Mouse (Mus musculus) lung, embryonic 14.5 days (tissue): Measurements from ENCODE around the gene Magi1. TPM values are rescaled to one million over a fixed set of nuclear protein-coding genes. Genes with fewer than 3 reads are reported as not detected.

ENCODE experiments used
- ATAC-seq: fragments of 200-750 bp; cut with Nextera tagmentation; 2 replicates; pipeline ENCODE4 v1.8.0; 2017; ENCODE audit warnings: mild to moderate bottlenecking, moderate TSS enrichment, moderate library complexity; ENCODE audit not compliant: insufficient read depth
- DNase-seq: peaks from one replicate; pipeline ENCODE4 v3.0.0-alpha.2; 2015
- H3K27ac ChIP-seq: fragments of 300-500 bp; sonication (generic); 2 replicates; pipeline ENCODE4 v1.5.1; 2014; ENCODE audit warnings: low read depth, mild to moderate bottlenecking, moderate library complexity
- H3K27me3 ChIP-seq: fragments of 300-500 bp; sonication (generic); 2 replicates; pipeline ENCODE4 v1.6.1; 2014; ENCODE audit warnings: low read length, control low read depth; ENCODE audit not compliant: insufficient read depth
- H3K36me3 ChIP-seq: fragments of 300-500 bp; sonication (generic); 2 replicates; pipeline ENCODE4 v1.6.1; 2014; ENCODE audit warnings: control low read depth; ENCODE audit not compliant: insufficient read depth
- H3K4me1 ChIP-seq: fragments of 300-500 bp; sonication (generic); 2 replicates; pipeline ENCODE4 v1.6.1; 2014; ENCODE audit warnings: antibody characterized with exemption, control low read depth; ENCODE audit not compliant: insufficient read depth
- H3K4me2 ChIP-seq: fragments of 300-500 bp; sonication (generic); 2 replicates; pipeline ENCODE4 v1.6.1; 2014; ENCODE audit warnings: mild to moderate bottlenecking
- H3K4me3 ChIP-seq: fragments of 300-500 bp; sonication (generic); 2 replicates; pipeline ENCODE4 v1.5.1; 2014; ENCODE audit warnings: low read depth, low read length
- H3K9ac ChIP-seq: fragments of 300-500 bp; sonication (generic); 2 replicates; pipeline ENCODE4 v1.6.1; 2014
- H3K9me3 ChIP-seq: fragments of 300-500 bp; sonication (generic); 2 replicates; pipeline ENCODE4 v1.6.1; 2016; ENCODE audit warnings: low read depth, low read length, control low read depth
- CTCF ChIP-seq: IDR thresholded peaks from 2 replicates; pipeline ENCODE4 v1.5.1; 2016; ENCODE audit warnings: antibody characterized with exemption, low read depth
- WGBS: fragments of 180-500 bp; shearing (Covaris S2); extraction: QIAGEN DNeasy Blood & Tissue Kit; methylation state at CpG from one replicate; pipeline ENCODE4 v1.1.7; 2014; 5-methylcytosine and 5-hydroxymethylcytosine counted together
- polyA plus RNA-seq: library from polyadenylated mRNA; unstranded; fragments of >200 nt; fragmentation: Nextera tagmentation; extraction: Ambion mirVana; gene quantifications from 2 replicates; pipeline ENCODE4 v1.2.1, GENCODE M21; 2014

The Magi1 gene
- polyA plus RNA-seq: 8.1 and 10.1 TPM in 2 replicates

DNA sequence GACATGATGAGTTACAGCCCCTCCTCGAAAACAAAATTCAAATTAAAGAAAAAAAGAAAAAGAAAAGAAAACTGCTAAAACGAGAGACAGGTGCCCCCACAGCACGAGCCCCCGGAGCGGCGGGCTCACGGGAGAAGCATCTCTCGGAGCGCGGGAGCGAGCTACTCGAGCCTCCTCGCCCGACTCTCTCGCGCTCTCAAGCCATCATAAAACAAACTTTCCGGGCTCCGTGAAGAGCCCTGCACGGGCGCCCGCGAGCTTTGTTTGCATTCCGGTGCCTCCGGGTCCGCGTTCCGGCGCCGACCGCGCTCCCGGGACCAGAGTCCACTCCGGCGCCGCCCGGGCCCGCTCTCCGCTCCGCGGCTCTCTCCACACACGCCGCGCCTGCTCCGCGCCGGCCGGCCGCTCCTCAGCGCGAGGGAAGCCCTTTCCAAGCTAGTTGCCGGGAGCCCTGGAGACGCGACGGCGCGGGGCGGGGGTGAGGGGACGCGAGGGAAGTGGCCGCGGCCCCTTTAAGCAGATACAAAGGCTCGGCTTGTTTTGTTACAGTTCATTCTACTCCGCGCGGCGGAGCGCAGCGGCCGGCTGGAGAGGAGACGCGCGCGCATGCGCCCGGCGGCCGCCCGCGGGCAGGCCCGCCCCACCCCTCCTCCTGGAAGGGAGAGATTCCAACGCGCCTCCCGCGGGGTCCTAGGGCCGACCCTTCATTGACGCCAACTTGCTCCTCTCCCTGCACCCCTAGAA, at the start of gene Magi1:
Gene Magi1 (minus strand): TSS at position 600 of the 744 bp plus-strand sequence.
- peak within 1 kb of the TSS; percentile 81 for H3K9ac ChIP-seq
- H3K27me3 ChIP-seq: no peaks in the 10 kb centered on the region
- H3K9me3 ChIP-seq: 0 out of 2 replicates have a peak, but pooled peaks cover under 1% of the 10 kb centered on the region
- H3K4me2 ChIP-seq: peak within 1 kb of the TSS; percentile 95
- H3K4me1 ChIP-seq: no peaks in the 10 kb centered on the region
- H3K27ac ChIP-seq: peak within 1 kb of the TSS; percentile 98
- under 1% methylated on average over 86 of the region's 86 CpGs for WGBS
- ATAC-seq (peak; percentile 96), DNase-seq (peak; percentile 97)
- TF ChIP-seq CTCF: no peak
- H3K36me3 ChIP-seq: no peaks in the 10 kb centered on the region
- peak within 1 kb of the TSS; percentile 76 for H3K4me3 ChIP-seq

DNA sequence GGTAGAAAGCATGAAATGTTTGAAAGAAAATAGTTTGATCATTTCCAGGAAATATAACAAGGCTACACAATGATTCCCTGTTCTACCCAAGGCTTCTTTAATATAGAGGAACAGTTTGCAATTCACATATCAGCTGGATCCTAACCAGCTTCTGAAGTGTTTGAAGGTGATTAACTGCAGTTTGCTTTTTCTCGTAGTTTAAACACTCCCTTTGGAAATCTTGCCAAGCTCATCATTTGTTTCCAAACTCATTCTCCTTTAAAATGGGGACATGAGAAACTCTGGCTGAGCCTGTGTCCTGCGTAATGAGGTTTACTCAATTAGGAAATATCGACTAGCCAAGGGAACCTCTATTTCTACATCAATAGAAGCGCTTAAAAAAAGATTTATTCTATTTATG, 43.4 kb upstream of the Magi1 start:
- 39% methylated on average over 4 of the region's 4 CpGs for WGBS
- no peak overlapping the region for H3K27ac ChIP-seq
- TF ChIP-seq CTCF: no peak

DNA sequence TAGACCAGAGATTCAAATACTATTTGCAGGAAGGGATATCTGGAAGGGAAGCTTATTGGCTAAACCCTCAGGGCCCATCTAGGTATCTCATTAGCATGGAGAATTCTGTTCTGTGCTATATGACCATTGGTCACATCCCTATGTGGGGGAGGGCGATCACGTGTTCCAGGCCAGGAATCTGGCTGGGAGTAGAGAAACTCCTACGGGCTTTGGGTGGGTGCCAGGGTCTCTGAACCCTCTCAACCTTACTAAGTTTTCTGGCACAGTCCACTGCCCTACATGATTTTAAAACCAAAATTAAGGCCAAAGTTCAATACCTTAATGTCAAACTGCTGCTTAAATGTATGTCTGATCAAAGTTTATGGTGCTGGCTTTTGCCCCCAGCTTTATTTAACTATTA, 33.2 kb upstream of the Magi1 start:
- WGBS: 78% methylated on average over 3 of the region's 3 CpGs
- H3K36me3 ChIP-seq: no peaks in the 10 kb centered on the region
- H3K4me2 ChIP-seq: no peak overlapping the region
- no peak for TF ChIP-seq CTCF
- no peak overlapping the region for H3K4me3 ChIP-seq
- ATAC-seq (no peak), DNase-seq (no peak)
- H3K27me3 ChIP-seq: no peaks in the 10 kb centered on the region
- H3K27ac ChIP-seq: no peak overlapping the region
- H3K4me1 ChIP-seq: no peaks in the 10 kb centered on the region
- no peak overlapping the region for H3K9ac ChIP-seq
- H3K9me3 ChIP-seq: no peaks in the 10 kb centered on the region

More for the DNA sequence above, 43.4 kb upstream of the Magi1 start:
- DNase-seq (peak; percentile 79), ATAC-seq (no peak)
- no peaks in the 10 kb centered on the region for H3K9me3 ChIP-seq
- no peaks in the 10 kb centered on the region for H3K36me3 ChIP-seq
- H3K4me2 ChIP-seq: no peak overlapping the region
- H3K9ac ChIP-seq: no peak overlapping the region
- H3K4me1 ChIP-seq: 0 out of 2 replicates have a peak, but pooled peaks cover 2% of the 10 kb centered on the region
- no peak overlapping the region for H3K4me3 ChIP-seq
- no peaks in the 10 kb centered on the region for H3K27me3 ChIP-seq

DNA sequence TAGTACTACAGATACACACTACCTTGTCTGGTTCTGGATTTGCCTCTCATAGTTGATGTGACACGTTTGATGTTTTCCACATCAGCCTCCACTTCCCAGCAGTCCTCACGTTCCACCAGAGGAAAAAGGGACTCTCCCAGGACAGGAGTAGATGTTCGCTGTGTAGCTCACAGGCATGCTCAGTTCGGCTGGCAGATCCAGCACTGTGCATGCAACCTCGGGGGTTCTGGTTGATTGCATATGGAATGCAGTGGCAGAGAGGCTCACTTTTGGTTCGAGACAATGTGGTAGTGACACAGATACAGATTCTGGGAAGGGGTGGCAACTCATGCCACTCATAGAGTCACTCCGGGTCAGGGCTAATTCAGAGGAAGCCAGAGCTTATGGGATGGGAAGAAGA, 28.6 kb upstream of the Magi1 start:
- no peak overlapping the region for H3K4me2 ChIP-seq
- no peaks in the 10 kb centered on the region for H3K9me3 ChIP-seq
- H3K27me3 ChIP-seq: no peaks in the 10 kb centered on the region
- WGBS: 63% methylated on average over 7 of the region's 7 CpGs
- ATAC-seq (no peak), DNase-seq (no peak)
- H3K27ac ChIP-seq: no peak overlapping the region
- no peak for TF ChIP-seq CTCF
- no peaks in the 10 kb centered on the region for H3K36me3 ChIP-seq
- H3K9ac ChIP-seq: no peak overlapping the region
- peaks cover 4% of the 10 kb centered on the region for H3K4me1 ChIP-seq
- no peak overlapping the region for H3K4me3 ChIP-seq

DNA sequence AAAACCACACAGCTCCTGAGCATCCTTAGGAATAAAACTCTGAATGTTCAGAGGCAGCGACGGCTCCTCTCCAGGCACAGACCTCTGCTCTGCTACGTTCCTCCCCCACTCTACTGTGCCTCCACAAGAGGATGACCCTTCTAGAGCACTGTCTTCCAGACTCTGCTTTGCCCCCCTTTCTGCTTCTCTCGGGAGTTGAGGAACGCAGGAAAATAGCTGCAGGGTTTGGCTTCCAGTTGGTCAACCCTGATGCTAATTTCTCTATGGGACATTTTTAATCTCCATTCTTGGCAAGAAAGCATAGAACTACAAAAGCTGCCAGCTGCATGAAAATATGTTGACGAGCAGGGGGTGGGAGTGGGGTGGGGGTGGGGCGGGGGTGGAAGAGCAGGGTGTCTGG, 24.8 kb upstream of the Magi1 start:
- Histone ChIP-seq H3K9ac (no peak overlapping the region), H3K27me3 (no peaks in the 10 kb centered on the region), H3K36me3 (no peaks in the 10 kb centered on the region), H3K4me2 (no peak overlapping the region), H3K9me3 (no peaks in the 10 kb centered on the region), H3K4me3 (no peak overlapping the region), H3K4me1 (peaks cover 4% of the 10 kb centered on the region), H3K27ac (no peak overlapping the region)
- ATAC-seq (0 out of 2 replicates have a peak, but pooled peaks have one; percentile 17), DNase-seq (peak; percentile 55)
- no peak for TF ChIP-seq CTCF
- WGBS: 26% methylated on average over 7 of the region's 7 CpGs

DNA sequence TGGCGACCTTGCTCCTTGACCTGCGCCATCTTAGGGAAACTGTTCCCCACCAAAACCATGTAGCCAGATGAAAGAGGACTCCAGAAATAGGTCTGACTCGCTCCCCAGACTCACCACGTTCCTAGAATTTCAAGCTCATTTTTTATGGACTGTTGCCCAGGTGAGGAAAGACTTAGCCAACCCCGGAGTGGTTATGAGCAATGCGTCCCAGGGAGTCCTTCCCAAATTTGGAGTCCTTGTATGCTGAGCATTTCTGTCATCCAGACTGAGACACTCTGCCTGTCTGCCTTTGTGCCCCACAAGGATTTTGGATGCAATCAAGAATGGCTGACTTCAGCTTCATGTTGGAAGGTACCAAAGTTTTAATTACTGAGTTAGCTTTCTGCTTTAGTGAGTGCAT, 19.8 kb upstream of the Magi1 start:
- no peak for ATAC-seq
- no peaks in the 10 kb centered on the region for H3K27me3 ChIP-seq
- no peaks in the 10 kb centered on the region for H3K9me3 ChIP-seq
- no peak for TF ChIP-seq CTCF
- H3K4me1 ChIP-seq: peaks cover 4% of the 10 kb centered on the region
- H3K9ac ChIP-seq: no peak overlapping the region
- H3K27ac ChIP-seq: no peak overlapping the region
- no peak for DNase-seq
- no peaks in the 10 kb centered on the region for H3K36me3 ChIP-seq
- H3K4me3 ChIP-seq: no peak overlapping the region
- H3K4me2 ChIP-seq: no peak overlapping the region
- WGBS: 76% methylated on average over 6 of the region's 6 CpGs

DNA sequence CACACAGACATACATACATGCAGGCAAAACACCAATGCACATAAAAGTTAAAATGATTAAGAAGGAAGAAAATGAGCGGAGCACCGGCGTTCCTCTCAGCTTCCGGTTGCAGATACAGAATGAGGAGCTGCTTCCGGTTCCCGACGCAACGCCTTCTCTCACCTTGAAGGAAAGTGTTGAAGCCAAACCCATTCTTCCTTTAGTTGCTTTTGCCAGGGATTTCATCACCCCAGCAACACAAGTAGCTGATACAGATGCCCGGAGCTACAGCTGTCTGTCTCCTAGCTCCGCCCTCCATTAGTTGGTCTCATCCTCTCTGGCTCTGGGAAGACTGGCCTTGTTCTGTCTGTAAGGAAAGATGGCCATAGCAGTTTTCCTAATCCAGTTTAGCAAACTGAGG, 18.1 kb upstream of the Magi1 start:
- ATAC-seq (no peak), DNase-seq (no peak)
- TF ChIP-seq CTCF: no peak
- Histone ChIP-seq H3K4me1 (no peaks in the 10 kb centered on the region), H3K27me3 (no peaks in the 10 kb centered on the region), H3K9me3 (no peaks in the 10 kb centered on the region), H3K9ac (no peak overlapping the region), H3K27ac (no peak overlapping the region), H3K4me3 (no peak overlapping the region), H3K36me3 (no peaks in the 10 kb centered on the region), H3K4me2 (no peak overlapping the region)
- 85% methylated on average over 10 of the region's 10 CpGs for whole genome bisulfite sequencing
